In the genomic region with DNA sequence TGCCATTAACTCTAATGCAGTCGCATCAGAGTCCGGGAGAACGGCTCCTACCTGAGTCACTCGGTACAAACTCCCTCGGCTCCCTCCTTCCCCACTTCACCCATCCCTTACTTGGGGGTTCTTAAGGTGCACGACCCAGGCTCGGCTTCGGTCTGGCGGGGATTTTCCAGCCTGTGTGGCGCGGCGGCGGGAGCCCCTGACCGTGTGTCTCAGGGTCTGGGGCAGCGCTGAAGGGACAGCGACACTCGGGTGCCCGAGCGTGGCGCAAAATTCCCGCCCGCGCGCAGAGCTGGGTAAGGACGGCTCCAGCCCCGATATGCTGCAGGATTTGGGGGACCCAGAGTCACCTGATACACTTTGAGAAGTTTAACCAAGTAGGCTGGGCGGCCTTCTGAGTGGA, we compare ENCODE assay signal across 10 mouse cellular contexts. TPM values are rescaled to one million over a fixed set of nuclear protein-coding genes. Genes with fewer than 3 reads are reported as not detected.
DNase-seq lines count a peak whose midpoint lies in the region; ATAC-seq lines count a peak whose summit lies in the region.
"Had no signal": no experiment of that assay in that cellular context is flagged by ENCODE, and none has a peak within 500 bp of the region (broad histone marks: within the 10 kb centered on the region; RNA-seq: fewer than 3 reads in every experiment).

A gene (minus strand): TSS at position 279 of the 400 bp plus-strand sequence.

- no peaks in the 10 kb centered on the region for H3K9me3 ChIP-seq in neural tube, embryonic 14.5 days (ENCODE audit: control insufficient read depth, low read length)
- no peaks in the 10 kb centered on the region for H3K9me3 ChIP-seq in embryonic facial prominence, embryonic 11.5 days (replicated peaks; ENCODE audit: control insufficient read depth, low read length)
- H3K9me3 ChIP-seq in hindbrain, embryonic 16.5 days (ENCODE audit: control insufficient read depth, low read length) = no peaks in the 10 kb centered on the region

- intact Hi-C loops in gastrocnemius, postnatal 36 days (cut with DNase I) = no loop called here

- H3K4me2 ChIP-seq in neural tube, embryonic 14.5 days (ENCODE audit: low read depth, low read length) = no peak within 1 kb of the TSS
- H3K4me2 ChIP-seq in embryonic facial prominence, embryonic 11.5 days (ENCODE audit: low read depth, low read length) = peak within 1 kb of the TSS; percentile 38
- H3K4me2 ChIP-seq in hindbrain, embryonic 16.5 days (ENCODE audit: low read length) = peak within 1 kb of the TSS; percentile 46

- peak; percentile 34; the same call in 1 of the 2 replicates for ATAC-seq in neural tube, embryonic 14.5 days (ENCODE audit: low read depth)
- peak; percentile 60 for ATAC-seq in embryonic facial prominence, embryonic 11.5 days (replicated peaks; ENCODE audit: insufficient number of reproducible peaks, low FRiP score, low TSS enrichment, low read depth)
- ATAC-seq in hindbrain, embryonic 16.5 days = no peak

- no peak within 1 kb of the TSS for H3K9ac ChIP-seq in neural tube, embryonic 14.5 days (replicated peaks; ENCODE audit: low read depth, low read length)
- H3K9ac ChIP-seq in embryonic facial prominence, embryonic 11.5 days (replicated peaks; ENCODE audit: low read length) = no peak within 1 kb of the TSS
- peak within 1 kb of the TSS; percentile 22 for H3K9ac ChIP-seq in hindbrain, embryonic 16.5 days (ENCODE audit: low read depth, low read length)

- H3K27me3 ChIP-seq in neural tube, embryonic 14.5 days (ENCODE audit: control insufficient read depth, insufficient read depth, low read length) = peaks cover 80% of the 10 kb centered on the region
- peaks cover 54% of the 10 kb centered on the region for H3K27me3 ChIP-seq in embryonic facial prominence, embryonic 11.5 days (ENCODE audit: control insufficient read depth, insufficient read depth, low read length)
- peaks cover 56% of the 10 kb centered on the region for H3K27me3 ChIP-seq in hindbrain, embryonic 16.5 days (replicated peaks; ENCODE audit: control insufficient read depth, insufficient read depth, low read length)

- WGBS in neural tube, embryonic 14.5 days = 1% methylated on average over 27 of the region's 27 CpGs
- WGBS in embryonic facial prominence, embryonic 11.5 days = under 1% methylated on average over 27 of the region's 27 CpGs
- WGBS in hindbrain, embryonic 16.5 days = 1% methylated on average over 27 of the region's 27 CpGs

- no peaks in the 10 kb centered on the region for H3K36me3 ChIP-seq in neural tube, embryonic 14.5 days (ENCODE audit: control insufficient read depth, insufficient read depth, low read length)
- H3K36me3 ChIP-seq in embryonic facial prominence, embryonic 11.5 days (replicated peaks; ENCODE audit: control insufficient read depth, insufficient read depth, low read depth, low read length) = no peaks in the 10 kb centered on the region
- no peaks in the 10 kb centered on the region for H3K36me3 ChIP-seq in hindbrain, embryonic 16.5 days (ENCODE audit: control insufficient read depth, insufficient read depth, low read length)

- H3K4me1 ChIP-seq in neural tube, embryonic 14.5 days (ENCODE audit: control insufficient read depth, insufficient read depth, low read length) = no peaks in the 10 kb centered on the region
- peaks cover 3% of the 10 kb centered on the region; the same call in 1 of the 2 replicates for H3K4me1 ChIP-seq in embryonic facial prominence, embryonic 11.5 days (ENCODE audit: control insufficient read depth, insufficient read depth, low read length)
- H3K4me1 ChIP-seq in hindbrain, embryonic 16.5 days (ENCODE audit: control insufficient read depth, insufficient read depth, low read depth, low read length) = no peaks in the 10 kb centered on the region

- H3K4me3 ChIP-seq in neural tube, embryonic 14.5 days (ENCODE audit: low read depth, low read length) = no peak within 1 kb of the TSS
- H3K4me3 ChIP-seq in embryonic facial prominence, embryonic 11.5 days (ENCODE audit: low read depth, low read length) = peak within 1 kb of the TSS; percentile 21
- H3K4me3 ChIP-seq in hindbrain, embryonic 16.5 days (ENCODE audit: low read length) = peak within 1 kb of the TSS; percentile 30

- DNase-seq in neural tube, embryonic 10.5 days (ENCODE audit: extremely low spot score, low spot score) = no peak
- peak; percentile 31 for DNase-seq in embryonic facial prominence, embryonic 11.5 days (ENCODE audit: low spot score)
- DNase-seq in gastrocnemius, postnatal 36 days = no peak
- DNase-seq in ovary, postnatal 14 days (ENCODE audit: low spot score) = no peak
- no peak for DNase-seq in c-Kit-positive CD71-positive TER-119-positive erythroid progenitor cells, embryonic 14.5 days (ENCODE audit: low spot score)
- DNase-seq: lung, postnatal 14 days had no signal

- no peak within 1 kb of the TSS for H3K27ac ChIP-seq in neural tube, embryonic 14.5 days (ENCODE audit: low read depth, low read length)
- no peak within 1 kb of the TSS for H3K27ac ChIP-seq in embryonic facial prominence, embryonic 11.5 days (replicated peaks; ENCODE audit: low read depth, low read length)
- H3K27ac ChIP-seq in hindbrain, embryonic 16.5 days (ENCODE audit: low read depth, low read length) = peak within 1 kb of the TSS; percentile 5; the same call in 1 of the 2 replicates

RNA-seq across cellular contexts. Expression of the gene that starts here (rescaled TPM):
- not detected in 2 replicates for polyA plus RNA-seq in neural tube, embryonic 14.5 days (2014; fragmentation: Nextera tagmentation; extraction: Ambion mirVana)
- 16.6 and 20.5 TPM in 2 replicates for polyA plus RNA-seq in embryonic facial prominence, embryonic 11.5 days (2014; fragmentation: Nextera tagmentation; extraction: Ambion mirVana)
- polyA plus RNA-seq in hindbrain, embryonic 16.5 days (2015; fragmentation: Nextera tagmentation; extraction: Ambion mirVana) = 21.0 and 26.3 TPM in 2 replicates
- total RNA-seq in gastrocnemius, postnatal 36 days (2021) = not detected
- total RNA-seq: granulocyte monocyte progenitor cell, adult 5-6 weeks had no signal
- polyA plus RNA-seq: testis, adult 2 months had no signal

Comparison
In these comparisons a context has a peak if more than half of its experiments do, and no peak if none do; other contexts are left out.
1. RNA of the gene that starts here (polyA plus RNA-seq): 21.0 to 26.3 TPM in hindbrain, embryonic 16.5 days and 16.6 to 20.5 TPM in embryonic facial prominence, embryonic 11.5 days; not detected in neural tube, embryonic 14.5 days; every median in the first group is over 10 times any median in the second.
2. Peak in ATAC-seq in neural tube, embryonic 14.5 days; RNA of the gene not detected or under 1 TPM.